Mouse (Mus musculus) neural tube, embryonic 14.5 days (tissue): ENCODE data around the gene Nrxn3. TPM values are rescaled to one million over a fixed set of nuclear protein-coding genes. Genes with fewer than 3 reads are reported as not detected.

Source experiments
- ATAC-seq: fragments of 200-750 bp; cut with Nextera tagmentation; 2 replicates; pipeline ENCODE4 v1.8.0; 2017; ENCODE audit warnings: low read depth, mild to moderate bottlenecking, moderate TSS enrichment, moderate library complexity
- H3K27ac ChIP-seq: fragments of 300-500 bp; sonication (generic); 2 replicates; pipeline ENCODE4 v1.5.1; 2014; ENCODE audit warnings: low read depth, mild to moderate bottlenecking, control low read depth, low read length, moderate library complexity, mixed read lengths
- H3K27me3 ChIP-seq: fragments of 300-500 bp; sonication (generic); 2 replicates; pipeline ENCODE4 v1.6.1; 2014; ENCODE audit warnings: low read length; ENCODE audit not compliant: control insufficient read depth, insufficient read depth
- H3K36me3 ChIP-seq: fragments of 300-500 bp; sonication (generic); 2 replicates; pipeline ENCODE4 v1.6.1; 2014; ENCODE audit warnings: low read length, mixed read lengths; ENCODE audit not compliant: control insufficient read depth, insufficient read depth
- H3K4me1 ChIP-seq: fragments of 300-500 bp; sonication (generic); 2 replicates; pipeline ENCODE4 v1.6.1; 2014; ENCODE audit warnings: low read length; ENCODE audit not compliant: control insufficient read depth, insufficient read depth
- H3K4me2 ChIP-seq: fragments of 300-500 bp; sonication (generic); 2 replicates; pipeline ENCODE4 v1.6.1; 2014; ENCODE audit warnings: mild to moderate bottlenecking, low read depth, low read length, control low read depth
- H3K4me3 ChIP-seq: fragments of 300-500 bp; sonication (generic); 2 replicates; pipeline ENCODE4 v1.5.1; 2014; ENCODE audit warnings: low read depth, low read length, control low read depth, mixed read lengths
- H3K9ac ChIP-seq: fragments of 300-500 bp; sonication (generic); replicated peaks from 2 replicates; pipeline ENCODE4 v1.6.1; 2014; ENCODE audit warnings: low read depth, mild to moderate bottlenecking, control low read depth, low read length, mixed read lengths
- H3K9me3 ChIP-seq: fragments of 300-500 bp; sonication (generic); 2 replicates; pipeline ENCODE4 v1.6.1; 2016; ENCODE audit warnings: low read length; ENCODE audit not compliant: control insufficient read depth
- WGBS: fragments of 180-500 bp; shearing (Covaris S2); extraction: QIAGEN DNeasy Blood & Tissue Kit; methylation state at CpG from one replicate; pipeline ENCODE4 v1.1.7; 2014; 5-methylcytosine and 5-hydroxymethylcytosine counted together
- polyA plus RNA-seq: library from polyadenylated mRNA; unstranded; fragments of >200 nt; fragmentation: Nextera tagmentation; extraction: Ambion mirVana; gene quantifications from 2 replicates; pipeline ENCODE4 v1.2.1, GENCODE M21; 2014

Nrxn3 gene
- polyA plus RNA-seq, 1 experiment from 2014 or later = 159 TPM

- H3K27ac ChIP-seq = peak overlapping the region; percentile 34; the same call in 1 of the 2 replicates
- H3K9me3 ChIP-seq = no peaks in the 10 kb centered on the region
- H3K9ac ChIP-seq = no peak overlapping the region
- H3K27me3 ChIP-seq = no peaks in the 10 kb centered on the region
- peaks cover 13% of the 10 kb centered on the region; the same call in 1 of the 2 replicates for H3K4me1 ChIP-seq
- no peaks in the 10 kb centered on the region for H3K36me3 ChIP-seq
- H3K4me3 ChIP-seq = no peak overlapping the region
- H3K4me2 ChIP-seq = no peak overlapping the region
- peak; percentile 44; the same call in 1 of the 2 replicates for ATAC-seq
These were observed 1260.7 kb downstream of the Nrxn3 start for GRCm38 (mm10) chr12:89983399-89983798.

GRCm38 (mm10) chr12:89986219-89986618 is 1263.5 kb downstream of the Nrxn3 start:
- H3K36me3 ChIP-seq = no peaks in the 10 kb centered on the region
- ATAC-seq = no peak
- H3K4me2 ChIP-seq = no peak overlapping the region
- WGBS = 34% methylated on average over 6 of the region's 6 CpGs
- no peaks in the 10 kb centered on the region for H3K9me3 ChIP-seq
- H3K4me1 ChIP-seq = peaks cover 13% of the 10 kb centered on the region; the same call in 1 of the 2 replicates
- no peak overlapping the region for H3K4me3 ChIP-seq
- H3K27me3 ChIP-seq = no peaks in the 10 kb centered on the region
- no peak overlapping the region; the same call in 1 of the 2 replicates for H3K27ac ChIP-seq
- H3K9ac ChIP-seq = no peak overlapping the region

- H3K27ac ChIP-seq = no peak overlapping the region
- no peaks in the 10 kb centered on the region for H3K9me3 ChIP-seq
- 82% methylated on average over 5 of the region's 5 CpGs for WGBS
- no peaks in the 10 kb centered on the region for H3K27me3 ChIP-seq
- H3K36me3 ChIP-seq = no peaks in the 10 kb centered on the region
- no peak overlapping the region for H3K4me3 ChIP-seq
- H3K4me2 ChIP-seq = no peak overlapping the region
- H3K4me1 ChIP-seq = no peaks in the 10 kb centered on the region
- ATAC-seq = no peak
- H3K9ac ChIP-seq = no peak overlapping the region
These were observed 1270.6 kb downstream of the Nrxn3 start for GRCm38 (mm10) chr12:89993273-89993672.

GRCm38 (mm10) chr12:89995392-89995791 is 1272.7 kb downstream of the Nrxn3 start:
- WGBS = 77% methylated on average over 4 of the region's 4 CpGs

GRCm38 (mm10) chr12:90010280-90010679 is 1287.6 kb downstream of the Nrxn3 start:
- Histone ChIP-seq H3K4me2 (no peak overlapping the region), H3K9me3 (no peaks in the 10 kb centered on the region), H3K4me3 (no peak overlapping the region), H3K27ac (no peak overlapping the region), H3K27me3 (no peaks in the 10 kb centered on the region), H3K36me3 (no peaks in the 10 kb centered on the region), H3K9ac (no peak overlapping the region), H3K4me1 (no peaks in the 10 kb centered on the region)
- WGBS = 71% methylated on average over 2 of the region's 2 CpGs
- ATAC-seq = no peak

More at GRCm38 (mm10) chr12:89995392-89995791, 1272.7 kb downstream of the Nrxn3 start:
- H3K27ac ChIP-seq = no peak overlapping the region
- ATAC-seq = no peak
- no peaks in the 10 kb centered on the region for H3K36me3 ChIP-seq
- no peaks in the 10 kb centered on the region for H3K4me1 ChIP-seq
- H3K27me3 ChIP-seq = no peaks in the 10 kb centered on the region
- H3K4me2 ChIP-seq = no peak overlapping the region
- H3K4me3 ChIP-seq = no peak overlapping the region
- no peaks in the 10 kb centered on the region for H3K9me3 ChIP-seq
- H3K9ac ChIP-seq = no peak overlapping the region

- no peaks in the 10 kb centered on the region for H3K9me3 ChIP-seq
- no peak overlapping the region for H3K4me2 ChIP-seq
- no peaks in the 10 kb centered on the region for H3K36me3 ChIP-seq
- H3K4me3 ChIP-seq = no peak overlapping the region
- no peak for ATAC-seq
- no peak overlapping the region for H3K27ac ChIP-seq
- H3K4me1 ChIP-seq = no peaks in the 10 kb centered on the region
- H3K9ac ChIP-seq = no peak overlapping the region
- 20% methylated on average over 2 of the region's 2 CpGs for WGBS
- H3K27me3 ChIP-seq = no peaks in the 10 kb centered on the region
These were observed 1291.3 kb downstream of the Nrxn3 start for GRCm38 (mm10) chr12:90013958-90014357.

- no peaks in the 10 kb centered on the region for H3K4me1 ChIP-seq
- no peak overlapping the region for H3K9ac ChIP-seq
- ATAC-seq = no peak
- no peaks in the 10 kb centered on the region for H3K36me3 ChIP-seq
- 37% methylated on average over 3 of the region's 3 CpGs for WGBS
- no peak overlapping the region for H3K4me3 ChIP-seq
- H3K27me3 ChIP-seq = no peaks in the 10 kb centered on the region
- H3K27ac ChIP-seq = no peak overlapping the region
- H3K9me3 ChIP-seq = no peaks in the 10 kb centered on the region
- no peak overlapping the region for H3K4me2 ChIP-seq
These were observed 1304.3 kb downstream of the Nrxn3 start for GRCm38 (mm10) chr12:90027023-90027422.

- WGBS = 38% methylated on average over 1 of the region's 1 CpGs
- H3K4me2 ChIP-seq = no peak overlapping the region
- H3K27ac ChIP-seq = no peak overlapping the region
- no peaks in the 10 kb centered on the region for H3K4me1 ChIP-seq
- H3K36me3 ChIP-seq = no peaks in the 10 kb centered on the region
- H3K4me3 ChIP-seq = no peak overlapping the region
- no peak overlapping the region for H3K9ac ChIP-seq
- no peaks in the 10 kb centered on the region for H3K9me3 ChIP-seq
- no peak for ATAC-seq
- H3K27me3 ChIP-seq = no peaks in the 10 kb centered on the region
These were observed 1318.4 kb downstream of the Nrxn3 start for GRCm38 (mm10) chr12:90041038-90041437.

- 94% methylated on average over 5 of the region's 5 CpGs for WGBS
- H3K4me2 ChIP-seq = no peak overlapping the region
- no peak overlapping the region for H3K9ac ChIP-seq
- no peaks in the 10 kb centered on the region for H3K36me3 ChIP-seq
- no peaks in the 10 kb centered on the region for H3K27me3 ChIP-seq
- H3K9me3 ChIP-seq = no peaks in the 10 kb centered on the region
- H3K4me3 ChIP-seq = no peak overlapping the region
- no peaks in the 10 kb centered on the region for H3K4me1 ChIP-seq
- ATAC-seq = no peak
- H3K27ac ChIP-seq = no peak overlapping the region
These were observed 1333.6 kb downstream of the Nrxn3 start for GRCm38 (mm10) chr12:90056256-90056655.
